Mouse (Mus musculus): ENCODE data around the gene Scrn2. TPM values are rescaled to one million over a fixed set of nuclear protein-coding genes. Genes with fewer than 3 reads are reported as not detected.

The Scrn2 gene
- polyA plus RNA-seq, 1 experiment = 21.1 TPM

DNA sequence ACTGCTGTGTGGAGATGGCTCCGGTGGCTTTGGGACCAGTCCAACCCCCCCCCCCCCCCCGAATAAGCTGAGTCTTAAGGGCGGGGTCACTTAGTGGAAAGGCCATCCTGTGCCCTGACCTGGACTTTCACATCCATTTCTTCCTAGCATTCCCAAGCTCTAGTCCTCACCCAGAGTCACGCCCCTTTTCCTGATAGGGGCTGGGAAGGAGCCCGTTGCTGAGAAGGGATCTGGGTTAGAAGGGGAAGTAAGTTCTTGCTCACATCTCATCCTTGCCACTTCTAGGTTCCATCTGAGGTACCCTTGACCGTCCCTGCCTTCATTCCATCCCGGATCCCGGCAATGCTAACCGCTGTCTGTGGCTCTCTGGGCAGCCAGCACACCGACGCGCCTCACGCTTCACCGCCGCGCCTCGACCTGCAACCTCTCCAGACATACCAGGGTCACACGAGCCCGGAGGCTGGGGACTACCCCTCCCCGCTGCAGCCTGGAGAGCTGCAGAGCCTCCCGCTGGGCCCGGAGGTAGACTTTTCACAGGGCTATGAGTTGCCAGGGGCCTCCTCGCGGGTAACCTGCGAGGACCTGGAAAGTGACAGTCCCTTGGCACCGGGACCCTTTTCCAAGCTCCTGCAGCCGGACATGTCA, 8.5 kb upstream of the Scrn2 start:
- TF ChIP-seq MAX (IDR thresholded peaks at IDR 0.05) = no peak
- TF ChIP-seq USF1 (IDR thresholded peaks at IDR 0.05; ENCODE audit: low read depth) = no peak
- TF ChIP-seq MYOD1 (IDR thresholded peaks at IDR 0.05; ENCODE audit: control insufficient read depth, insufficient read length, low read depth) = no peak
- no peak for TF ChIP-seq FOSL1 (IDR thresholded peaks at IDR 0.05; ENCODE audit: insufficient read depth, low read length, poor library complexity, severe bottlenecking)
- TF ChIP-seq CEBPB (IDR thresholded peaks at IDR 0.05; ENCODE audit: low read depth) = no peak
- no peak for TF ChIP-seq MYOG (IDR thresholded peaks at IDR 0.05; ENCODE audit: control insufficient read depth, extremely low read depth, insufficient read length)
- no peak for TF ChIP-seq CTCF (IDR thresholded peaks at IDR 0.05; ENCODE audit: control insufficient read depth, insufficient read depth, insufficient read length)
- Histone ChIP-seq H3K4me3 (ENCODE audit: insufficient read depth, poor library complexity, severe bottlenecking) (no peak overlapping the region), H3K27me3 (ENCODE audit: control insufficient read depth, insufficient read depth, insufficient read length) (peaks cover 8% of the 10 kb centered on the region), H3K36me3 (ENCODE audit: control insufficient read depth, insufficient read depth) (peaks cover 14% of the 10 kb centered on the region), H3K79me2 (ENCODE audit: control insufficient read depth, insufficient read depth) (peaks cover 51% of the 10 kb centered on the region), H3ac (ENCODE audit: control insufficient read depth, insufficient read length, low read depth) (peak overlapping the region; percentile 32), H3K79me3 (ENCODE audit: low read depth) (peaks cover 17% of the 10 kb centered on the region)

DNA sequence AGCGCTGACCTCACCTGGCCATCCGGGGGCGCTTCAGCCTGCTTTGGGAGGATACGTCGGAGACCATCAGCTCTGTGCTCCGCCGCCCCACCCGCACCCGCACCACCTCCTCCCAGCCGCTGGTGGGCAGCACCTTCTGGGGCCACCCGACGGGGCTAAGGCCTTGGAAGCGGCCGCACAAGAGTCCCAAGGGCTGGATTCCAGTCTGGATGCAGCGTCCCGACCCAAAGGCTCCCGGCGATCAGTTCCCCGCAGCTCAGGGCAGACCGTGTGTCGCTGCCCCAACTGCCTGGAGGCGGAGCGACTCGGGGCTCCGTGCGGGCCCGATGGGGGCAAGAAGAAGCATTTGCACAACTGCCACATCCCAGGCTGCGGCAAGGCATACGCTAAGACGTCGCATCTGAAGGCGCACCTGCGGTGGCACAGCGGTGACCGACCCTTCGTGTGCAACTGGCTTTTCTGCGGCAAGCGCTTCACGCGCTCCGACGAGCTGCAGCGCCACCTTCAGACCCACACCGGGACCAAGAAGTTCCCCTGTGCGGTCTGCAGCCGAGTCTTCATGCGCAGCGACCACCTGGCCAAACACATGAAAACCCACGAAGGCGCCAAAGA, 7.8 kb upstream of the Scrn2 start:
- peak overlapping the region; percentile 32 for H3ac ChIP-seq (ENCODE audit: control insufficient read depth, insufficient read length, low read depth)
- peaks cover 14% of the 10 kb centered on the region for H3K36me3 ChIP-seq (ENCODE audit: control insufficient read depth, insufficient read depth)
- H3K79me2 ChIP-seq (ENCODE audit: control insufficient read depth, insufficient read depth) = peaks cover 51% of the 10 kb centered on the region
- H3K79me3 ChIP-seq (ENCODE audit: low read depth) = peaks cover 17% of the 10 kb centered on the region
- H3K27me3 ChIP-seq (ENCODE audit: control insufficient read depth, insufficient read depth, insufficient read length) = peaks cover 8% of the 10 kb centered on the region
- H3K4me3 ChIP-seq (ENCODE audit: insufficient read depth, poor library complexity, severe bottlenecking) = no peak overlapping the region
- TF ChIP-seq MAX (IDR thresholded peaks at IDR 0.05) = no peak
- peak; percentile 90 for TF ChIP-seq CTCF (IDR thresholded peaks at IDR 0.05; ENCODE audit: control insufficient read depth, insufficient read depth, insufficient read length)

DNA sequence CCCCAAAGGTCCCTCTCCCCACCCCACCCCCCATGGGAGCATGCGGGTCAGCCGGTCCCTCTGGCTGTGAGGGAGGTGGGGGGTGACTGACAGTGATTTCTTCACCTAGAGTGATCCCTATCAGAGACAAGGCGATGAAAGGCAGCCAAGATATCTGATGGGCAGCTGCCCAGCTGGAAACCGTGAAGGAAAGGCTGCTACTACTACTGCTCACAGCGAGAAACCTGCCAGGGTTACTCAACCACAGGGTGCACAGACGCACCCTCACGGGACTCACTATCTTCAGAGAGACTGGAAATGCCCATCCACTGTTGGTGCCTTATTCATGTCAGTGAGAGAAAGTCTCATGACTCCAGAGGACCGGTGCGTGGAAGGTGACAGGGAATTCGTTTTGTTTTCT, 4.8 kb upstream of the Scrn2 start:
- H3K4me3 ChIP-seq (ENCODE audit: insufficient read depth, poor library complexity, severe bottlenecking) = no peak overlapping the region
- peaks cover 39% of the 10 kb centered on the region for H3K79me2 ChIP-seq (ENCODE audit: control insufficient read depth, insufficient read depth)
- no peak overlapping the region for H3ac ChIP-seq (ENCODE audit: control insufficient read depth, insufficient read length, low read depth)
- H3K36me3 ChIP-seq (ENCODE audit: control insufficient read depth, insufficient read depth) = peaks cover 14% of the 10 kb centered on the region
- peaks cover 12% of the 10 kb centered on the region for H3K79me3 ChIP-seq (ENCODE audit: low read depth)
- TF ChIP-seq CEBPB (IDR thresholded peaks at IDR 0.05; ENCODE audit: low read depth) (no peak), USF1 (IDR thresholded peaks at IDR 0.05; ENCODE audit: low read depth) (no peak), MYOG (IDR thresholded peaks at IDR 0.05; ENCODE audit: control insufficient read depth, extremely low read depth, insufficient read length) (no peak), CTCF (IDR thresholded peaks at IDR 0.05; ENCODE audit: control insufficient read depth, insufficient read depth, insufficient read length) (no peak), MYOD1 (IDR thresholded peaks at IDR 0.05; ENCODE audit: control insufficient read depth, insufficient read length, low read depth) (no peak)
- H3K27me3 ChIP-seq (ENCODE audit: control insufficient read depth, insufficient read depth, insufficient read length) = no peaks in the 10 kb centered on the region

DNA sequence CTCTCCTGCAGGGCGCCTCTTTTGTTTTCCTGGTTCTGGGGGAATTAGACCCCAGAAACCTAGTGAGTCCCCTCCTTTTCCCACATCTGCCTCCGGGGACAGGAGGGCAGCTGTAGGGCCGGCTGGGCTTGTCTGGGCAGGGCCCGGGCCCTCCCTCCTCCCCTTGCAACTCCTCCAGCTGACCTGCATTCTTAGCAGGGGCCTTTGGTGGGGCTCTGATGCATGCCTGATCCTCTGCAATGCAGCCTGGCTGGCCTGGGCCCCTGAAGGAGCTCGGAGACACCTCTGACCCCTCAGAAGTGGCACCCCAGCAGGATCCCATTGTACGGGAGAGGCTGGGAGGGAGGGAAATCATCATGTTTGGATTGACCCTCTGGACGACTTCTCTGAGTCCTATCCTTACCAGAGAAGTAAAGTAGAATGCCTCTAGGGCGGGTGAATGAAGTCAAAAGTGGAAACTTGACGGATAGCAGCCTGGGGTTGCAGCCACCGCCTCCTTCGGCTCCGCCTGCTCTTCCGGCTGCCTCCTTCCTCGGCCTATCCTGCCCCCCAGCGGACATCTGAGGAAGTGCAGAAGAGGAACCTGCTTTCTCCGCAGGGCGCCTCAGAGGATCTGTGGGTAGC, 3.9 kb upstream of the Scrn2 start:
- TF ChIP-seq FOSL1 (IDR thresholded peaks at IDR 0.05; ENCODE audit: insufficient read depth, low read length, poor library complexity, severe bottlenecking) = no peak
- peak; percentile 29 for TF ChIP-seq MAX (IDR thresholded peaks at IDR 0.05)
- peak; percentile 84 for TF ChIP-seq CTCF (IDR thresholded peaks at IDR 0.05; ENCODE audit: control insufficient read depth, insufficient read depth, insufficient read length)
- TF ChIP-seq MYOG (IDR thresholded peaks at IDR 0.05; ENCODE audit: control insufficient read depth, extremely low read depth, insufficient read length) = no peak
- no peak for TF ChIP-seq CEBPB (IDR thresholded peaks at IDR 0.05; ENCODE audit: low read depth)
- H3K4me3 ChIP-seq (ENCODE audit: insufficient read depth, poor library complexity, severe bottlenecking) = no peak overlapping the region
- H3K79me2 ChIP-seq (ENCODE audit: control insufficient read depth, insufficient read depth) = peaks cover 39% of the 10 kb centered on the region
- no peaks in the 10 kb centered on the region for H3K27me3 ChIP-seq (ENCODE audit: control insufficient read depth, insufficient read depth, insufficient read length)
- peaks cover 12% of the 10 kb centered on the region for H3K79me3 ChIP-seq (ENCODE audit: low read depth)
- peak overlapping the region; percentile 58 for H3ac ChIP-seq (ENCODE audit: control insufficient read depth, insufficient read length, low read depth)
- peaks cover 14% of the 10 kb centered on the region for H3K36me3 ChIP-seq (ENCODE audit: control insufficient read depth, insufficient read depth)

DNA sequence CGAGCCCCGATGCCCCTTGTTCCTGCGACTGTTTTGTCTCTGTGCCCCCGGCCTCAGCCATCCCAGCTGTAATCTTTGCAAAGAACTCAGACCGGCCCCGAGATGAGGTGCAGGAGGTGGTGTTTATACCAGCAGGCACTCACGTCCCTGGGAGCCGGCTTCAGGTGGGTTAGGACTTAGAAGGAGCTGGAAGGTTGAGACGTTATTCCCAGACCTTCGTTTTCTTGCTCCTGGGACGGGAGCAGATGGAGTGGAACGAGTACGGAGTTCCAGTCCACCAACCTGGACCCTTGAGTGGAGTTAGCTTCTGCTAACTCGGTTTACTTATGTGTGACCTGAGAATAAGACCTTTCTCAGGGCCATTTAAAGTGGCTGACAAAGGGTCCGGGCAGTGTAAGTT, 688 bp downstream of the Scrn2 start:
- no peak for TF ChIP-seq USF1 (IDR thresholded peaks at IDR 0.05; ENCODE audit: low read depth)
- no peak for TF ChIP-seq CTCF (IDR thresholded peaks at IDR 0.05; ENCODE audit: control insufficient read depth, insufficient read depth, insufficient read length)
- no peak for TF ChIP-seq MAX (IDR thresholded peaks at IDR 0.05)
- no peak for TF ChIP-seq FOSL1 (IDR thresholded peaks at IDR 0.05; ENCODE audit: insufficient read depth, low read length, poor library complexity, severe bottlenecking)
- no peak for TF ChIP-seq MYOG (IDR thresholded peaks at IDR 0.05; ENCODE audit: control insufficient read depth, extremely low read depth, insufficient read length)
- no peak for TF ChIP-seq MYOD1 (IDR thresholded peaks at IDR 0.05; ENCODE audit: control insufficient read depth, insufficient read length, low read depth)
- no peak for TF ChIP-seq CEBPB (IDR thresholded peaks at IDR 0.05; ENCODE audit: low read depth)

More for the DNA sequence above, 688 bp downstream of the Scrn2 start:
- peak overlapping the region; percentile 47 for H3K4me3 ChIP-seq (ENCODE audit: insufficient read depth, poor library complexity, severe bottlenecking)
- peaks cover 5% of the 10 kb centered on the region for H3K36me3 ChIP-seq (ENCODE audit: control insufficient read depth, insufficient read depth)
- peak overlapping the region; percentile 78 for H3ac ChIP-seq (ENCODE audit: control insufficient read depth, insufficient read length, low read depth)
- no peaks in the 10 kb centered on the region for H3K79me3 ChIP-seq (ENCODE audit: low read depth)
- peaks cover 11% of the 10 kb centered on the region for H3K79me2 ChIP-seq (ENCODE audit: control insufficient read depth, insufficient read depth)
- H3K27me3 ChIP-seq (ENCODE audit: control insufficient read depth, insufficient read depth, insufficient read length) = no peaks in the 10 kb centered on the region

Data from C2C12 (cell line).